Mouse (Mus musculus) forebrain, embryonic 14.5 days (tissue): ENCODE data around the gene Nap1l1. TPM values are rescaled to one million over a fixed set of nuclear protein-coding genes. Genes with fewer than 3 reads are reported as not detected.

Experiments
- ATAC-seq: fragments of 200-750 bp; cut with Nextera tagmentation; 2 replicates; pipeline ENCODE4 v1.8.0; 2017; ENCODE audit warnings: mild to moderate bottlenecking, moderate library complexity
- DNase-seq: peaks from one replicate; pipeline ENCODE4 v3.0.0-alpha.2; 2015; ENCODE audit warnings: low spot score
- H3K27ac ChIP-seq: fragments of 300-500 bp; sonication (generic); 2 replicates; pipeline ENCODE4 v1.5.1; 2014; ENCODE audit warnings: low read depth, mild to moderate bottlenecking, control low read depth, low read length, moderate library complexity
- H3K27me3 ChIP-seq: fragments of 300-500 bp; sonication (generic); replicated peaks from 2 replicates; pipeline ENCODE4 v1.6.1; 2014; ENCODE audit warnings: low read length, control low read depth, mixed read lengths; ENCODE audit not compliant: control insufficient read depth, insufficient read depth
- H3K36me3 ChIP-seq: fragments of 300-500 bp; sonication (generic); 2 replicates; pipeline ENCODE4 v1.6.1; 2014; ENCODE audit warnings: low read length, control low read depth; ENCODE audit not compliant: control insufficient read depth, insufficient read depth
- H3K4me1 ChIP-seq: fragments of 300-500 bp; sonication (generic); 2 replicates; pipeline ENCODE4 v1.6.1; 2014; ENCODE audit warnings: antibody characterized with exemption, low read length, control low read depth; ENCODE audit not compliant: control insufficient read depth, insufficient read depth
- H3K4me2 ChIP-seq: fragments of 300-500 bp; sonication (generic); 2 replicates; pipeline ENCODE4 v1.6.1; 2014; ENCODE audit warnings: mild to moderate bottlenecking, control low read depth, low read length
- H3K4me3 ChIP-seq: fragments of 300-500 bp; sonication (generic); 2 replicates; pipeline ENCODE4 v1.5.1; 2014; ENCODE audit warnings: low read depth, low read length, control low read depth
- H3K9ac ChIP-seq: fragments of 300-500 bp; sonication (generic); 2 replicates; pipeline ENCODE4 v1.6.1; 2014; ENCODE audit warnings: mild to moderate bottlenecking, low read length, control low read depth, moderate library complexity
- H3K9me3 ChIP-seq: fragments of 300-500 bp; sonication (generic); replicated peaks from 2 replicates; pipeline ENCODE4 v1.6.1; 2016; ENCODE audit warnings: low read length, control low read depth, mixed read lengths; ENCODE audit not compliant: control insufficient read depth
- WGBS: fragments of 180-500 bp; shearing (Covaris S2); extraction: QIAGEN DNeasy Blood & Tissue Kit; methylation state at CpG from one replicate; pipeline ENCODE4 v1.1.7; 2014; 5-methylcytosine and 5-hydroxymethylcytosine counted together
- polyA plus RNA-seq: library from polyadenylated mRNA; unstranded; fragments of >200 nt; fragmentation: Nextera tagmentation; extraction: Ambion mirVana; gene quantifications from 2 replicates; pipeline ENCODE4 v1.2.1, GENCODE M21; 2014

The Nap1l1 gene
- polyA plus RNA-seq, 1 experiment from 2014 or later, result 238 TPM

DNA sequence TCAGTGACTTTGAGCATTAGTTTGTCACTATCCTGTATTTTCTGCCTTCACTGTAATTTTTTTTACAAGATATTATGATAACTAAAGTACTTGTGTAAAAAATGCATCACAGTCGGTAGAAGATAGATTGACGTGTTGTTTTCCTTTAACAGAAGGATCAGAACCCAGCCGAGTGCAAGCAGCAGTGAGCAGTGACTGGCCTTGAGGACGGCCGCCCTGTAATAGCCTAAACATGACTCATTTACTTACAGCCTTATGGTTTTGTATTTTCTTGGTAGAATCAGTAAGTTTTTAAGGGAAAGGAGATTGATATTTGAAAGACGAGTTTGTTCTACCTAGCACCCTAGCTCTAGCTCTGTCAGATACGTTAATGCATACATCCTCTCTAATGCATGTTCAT is 22.9 kb downstream of the Nap1l1 start:
- H3K4me2 ChIP-seq, result no peak overlapping the region
- no peaks in the 10 kb centered on the region for H3K27me3 ChIP-seq
- H3K36me3 ChIP-seq, result peaks cover 64% of the 10 kb centered on the region
- H3K27ac ChIP-seq, result no peak overlapping the region
- no peaks in the 10 kb centered on the region for H3K9me3 ChIP-seq
- DNase-seq, result no peak
- WGBS, result 93% methylated on average over 7 of the region's 7 CpGs
- H3K4me1 ChIP-seq, result no peaks in the 10 kb centered on the region
- no peak for ATAC-seq
- H3K9ac ChIP-seq, result no peak overlapping the region
- no peak overlapping the region for H3K4me3 ChIP-seq

DNA sequence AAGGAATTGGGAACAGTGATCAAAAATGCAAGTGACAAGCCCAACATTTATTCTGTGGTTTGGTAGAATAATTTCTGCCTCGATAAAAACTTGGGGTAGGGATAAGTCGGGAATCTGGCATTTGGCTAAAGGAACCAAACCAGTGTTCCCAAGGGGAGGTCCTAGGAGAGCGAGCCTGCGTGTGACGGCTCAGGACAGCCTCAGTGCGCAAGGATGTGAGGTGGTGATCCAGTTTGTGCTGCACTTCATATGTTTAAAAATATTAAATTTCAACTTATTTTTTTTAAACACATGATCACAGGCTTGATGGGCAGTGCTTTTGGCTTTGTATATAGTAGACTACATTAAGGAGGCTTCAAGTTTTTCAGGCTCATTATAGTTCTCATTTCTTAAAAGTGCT is 26.9 kb downstream of the Nap1l1 start:
- Histone ChIP-seq H3K27ac (no peak overlapping the region), H3K4me1 (no peaks in the 10 kb centered on the region), H3K4me2 (no peak overlapping the region), H3K4me3 (no peak overlapping the region), H3K9ac (no peak overlapping the region), H3K36me3 (peaks cover 31% of the 10 kb centered on the region), H3K27me3 (no peaks in the 10 kb centered on the region), H3K9me3 (no peaks in the 10 kb centered on the region)
- 74% methylated on average over 6 of the region's 6 CpGs for WGBS
- no peak for DNase-seq
- ATAC-seq, result no peak

DNA sequence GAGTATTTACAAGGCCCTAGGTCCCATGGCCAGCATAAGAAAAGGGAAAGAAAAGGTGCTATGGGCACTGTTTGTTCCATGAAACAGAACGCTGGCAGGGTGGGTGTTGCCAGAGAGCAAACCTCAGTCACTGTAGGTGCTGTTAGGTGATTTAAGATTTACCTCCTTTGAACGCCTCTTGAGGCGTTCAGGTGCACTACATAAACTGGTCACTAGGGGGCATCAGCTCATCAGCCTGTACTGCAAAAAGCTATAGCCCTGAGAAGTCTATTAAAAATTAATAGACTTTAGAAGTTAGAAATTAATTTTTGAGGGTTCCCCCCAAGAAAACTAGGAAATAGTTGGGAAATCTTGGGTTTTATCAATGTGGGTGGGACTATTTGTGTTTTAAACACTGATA is 30.0 kb downstream of the Nap1l1 start:
- no peak overlapping the region for H3K27ac ChIP-seq
- H3K9me3 ChIP-seq, result no peaks in the 10 kb centered on the region
- H3K4me2 ChIP-seq, result no peak overlapping the region
- H3K27me3 ChIP-seq, result no peaks in the 10 kb centered on the region
- no peak overlapping the region for H3K9ac ChIP-seq
- H3K4me1 ChIP-seq, result no peaks in the 10 kb centered on the region
- ATAC-seq (no peak), DNase-seq (peak; percentile 86)
- peaks cover 7% of the 10 kb centered on the region for H3K36me3 ChIP-seq
- 1% methylated on average over 3 of the region's 3 CpGs for WGBS
- no peak overlapping the region for H3K4me3 ChIP-seq

DNA sequence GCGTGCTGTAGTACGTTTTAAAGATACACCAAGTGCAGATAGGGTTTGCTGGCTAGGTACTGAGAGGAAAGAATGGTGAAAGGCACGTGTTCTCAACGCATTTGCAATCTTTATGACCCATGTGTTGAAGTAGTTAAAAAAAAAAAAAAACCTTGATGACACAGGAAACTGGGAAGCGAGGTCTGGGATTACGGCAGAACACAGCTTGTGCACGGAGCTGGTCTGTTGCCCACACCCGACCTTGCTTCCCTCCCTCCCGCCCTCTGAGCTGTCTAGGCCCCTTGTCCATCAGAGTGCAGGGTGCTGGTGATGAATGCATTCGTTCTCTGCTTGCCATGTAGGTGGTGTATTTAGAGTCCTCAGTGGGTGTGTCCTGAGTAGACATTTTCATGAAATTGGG is 30.7 kb downstream of the Nap1l1 start:
- H3K27me3 ChIP-seq, result no peaks in the 10 kb centered on the region
- DNase-seq, result no peak
- H3K36me3 ChIP-seq, result peaks cover under 1% of the 10 kb centered on the region
- no peak overlapping the region for H3K9ac ChIP-seq
- no peak overlapping the region for H3K27ac ChIP-seq
- no peak overlapping the region for H3K4me2 ChIP-seq
- H3K4me1 ChIP-seq, result 0 out of 2 replicates have a peak, but pooled peaks cover 4% of the 10 kb centered on the region
- no peak overlapping the region for H3K4me3 ChIP-seq
- H3K9me3 ChIP-seq, result no peaks in the 10 kb centered on the region
- no peak for ATAC-seq
- 59% methylated on average over 10 of the region's 10 CpGs for WGBS

DNA sequence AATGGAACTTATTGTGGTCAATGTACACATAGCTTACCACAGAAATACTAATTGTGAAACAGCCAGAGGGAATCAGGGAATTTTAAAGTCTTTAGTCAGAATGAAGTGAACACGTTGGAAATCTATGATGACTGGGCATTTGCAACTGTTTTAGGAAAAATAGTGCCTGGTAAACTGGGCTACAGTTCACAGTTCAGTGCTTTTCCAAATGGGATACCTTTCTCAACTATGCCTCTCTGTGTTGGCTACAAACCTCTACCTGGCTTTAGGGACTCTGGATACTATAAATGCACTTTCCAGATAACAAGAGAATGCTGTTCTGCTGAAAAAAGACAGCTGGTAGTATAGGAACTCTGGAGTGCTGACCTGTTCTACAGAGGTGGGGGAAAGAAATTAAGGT is 31.6 kb downstream of the Nap1l1 start:
- Histone ChIP-seq H3K27ac (no peak overlapping the region), H3K4me1 (0 out of 2 replicates have a peak, but pooled peaks cover 7% of the 10 kb centered on the region), H3K9me3 (no peaks in the 10 kb centered on the region), H3K9ac (no peak overlapping the region), H3K27me3 (no peaks in the 10 kb centered on the region), H3K4me2 (no peak overlapping the region), H3K36me3 (no peaks in the 10 kb centered on the region), H3K4me3 (no peak overlapping the region)
- ATAC-seq (no peak), DNase-seq (no peak)
- WGBS, result 81% methylated on average over 1 of the region's 1 CpGs

DNA sequence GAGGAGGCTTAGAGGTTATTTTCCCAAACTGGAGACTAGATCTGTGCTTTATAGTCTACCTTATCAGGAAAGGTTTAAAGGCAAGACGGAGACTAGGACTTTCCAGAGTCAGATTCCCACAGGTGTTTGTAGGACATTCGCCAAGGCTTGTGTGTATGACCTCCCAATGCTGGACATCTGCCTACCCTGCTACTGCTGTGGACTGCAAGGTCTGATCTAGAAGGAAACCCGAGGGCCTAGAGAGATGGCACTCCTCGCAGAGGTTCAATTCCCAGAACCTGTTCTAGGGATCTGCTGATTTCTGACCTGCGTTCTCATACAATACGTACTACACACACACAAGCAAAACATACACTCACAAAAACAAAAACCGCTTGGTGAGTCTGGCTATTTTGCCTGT is 32.4 kb downstream of the Nap1l1 start:
- no peak for ATAC-seq
- no peaks in the 10 kb centered on the region for H3K36me3 ChIP-seq
- H3K27me3 ChIP-seq, result no peaks in the 10 kb centered on the region
- WGBS, result 57% methylated on average over 7 of the region's 7 CpGs
- H3K9me3 ChIP-seq, result no peaks in the 10 kb centered on the region
- H3K4me1 ChIP-seq, result 0 out of 2 replicates have a peak, but pooled peaks cover 7% of the 10 kb centered on the region
- H3K27ac ChIP-seq, result no peak overlapping the region
- H3K4me3 ChIP-seq, result no peak overlapping the region
- DNase-seq, result no peak
- H3K4me2 ChIP-seq, result no peak overlapping the region; the same call in 1 of the 2 replicates
- no peak overlapping the region for H3K9ac ChIP-seq

DNA sequence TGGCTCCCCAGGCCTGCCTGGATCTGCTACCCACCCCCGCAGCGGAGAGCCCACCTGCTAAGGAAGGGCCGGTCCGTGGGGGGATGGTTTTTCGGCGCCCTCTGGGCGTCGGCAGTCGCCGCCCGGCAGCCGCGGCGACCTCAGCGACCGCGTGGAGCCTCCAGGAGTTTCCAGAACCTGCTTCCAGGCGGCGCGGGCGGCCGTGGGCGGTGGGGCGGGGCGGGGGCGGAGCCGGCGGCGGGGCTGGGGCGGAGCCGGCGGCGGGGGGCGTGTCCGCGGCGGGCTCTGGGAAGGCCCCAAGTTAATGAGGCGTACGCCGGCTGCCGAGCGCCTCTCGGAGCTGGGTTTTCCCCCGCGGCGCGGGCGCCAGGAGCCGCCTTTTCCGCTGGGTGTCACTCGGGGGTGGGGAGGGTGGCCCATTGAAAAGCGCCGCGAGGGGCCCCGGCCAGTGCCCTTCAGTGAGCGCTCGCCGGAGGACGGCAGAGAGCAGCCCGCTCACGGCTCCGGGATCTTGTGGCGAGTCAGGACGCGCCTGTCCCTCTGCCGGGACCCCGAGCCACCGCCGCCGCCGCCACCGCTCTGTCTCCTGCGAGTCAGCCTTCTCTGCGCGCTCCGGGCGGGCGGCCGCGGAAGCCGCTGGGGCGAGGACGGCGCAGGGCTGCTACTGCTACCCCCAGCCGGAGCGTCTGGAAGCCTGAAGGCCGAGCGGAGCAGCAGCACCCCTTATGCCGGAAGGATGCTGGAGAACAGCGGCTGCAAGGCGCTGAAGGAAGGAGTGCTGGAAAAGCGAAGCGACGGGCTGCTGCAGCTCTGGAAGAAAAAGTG is 33.3 kb downstream of the Nap1l1 start, which contains the start of gene Phlda1:
Gene Phlda1 (plus strand): TSS at position 186 of the 825 bp plus-strand sequence.
- 0% methylated on average over 66 of the region's 94 CpGs for WGBS
- H3K9ac ChIP-seq, result peak within 1 kb of the TSS; percentile 85
- ATAC-seq (peak; percentile 91), DNase-seq (peak; percentile 94)
- H3K4me1 ChIP-seq, result 0 out of 2 replicates have a peak, but pooled peaks cover 7% of the 10 kb centered on the region
- H3K27me3 ChIP-seq, result no peaks in the 10 kb centered on the region
- H3K27ac ChIP-seq, result peak within 1 kb of the TSS; percentile 90
- peak within 1 kb of the TSS; percentile 90 for H3K4me2 ChIP-seq
- H3K4me3 ChIP-seq, result peak within 1 kb of the TSS; percentile 77
- no peaks in the 10 kb centered on the region for H3K36me3 ChIP-seq
- H3K9me3 ChIP-seq, result no peaks in the 10 kb centered on the region

DNA sequence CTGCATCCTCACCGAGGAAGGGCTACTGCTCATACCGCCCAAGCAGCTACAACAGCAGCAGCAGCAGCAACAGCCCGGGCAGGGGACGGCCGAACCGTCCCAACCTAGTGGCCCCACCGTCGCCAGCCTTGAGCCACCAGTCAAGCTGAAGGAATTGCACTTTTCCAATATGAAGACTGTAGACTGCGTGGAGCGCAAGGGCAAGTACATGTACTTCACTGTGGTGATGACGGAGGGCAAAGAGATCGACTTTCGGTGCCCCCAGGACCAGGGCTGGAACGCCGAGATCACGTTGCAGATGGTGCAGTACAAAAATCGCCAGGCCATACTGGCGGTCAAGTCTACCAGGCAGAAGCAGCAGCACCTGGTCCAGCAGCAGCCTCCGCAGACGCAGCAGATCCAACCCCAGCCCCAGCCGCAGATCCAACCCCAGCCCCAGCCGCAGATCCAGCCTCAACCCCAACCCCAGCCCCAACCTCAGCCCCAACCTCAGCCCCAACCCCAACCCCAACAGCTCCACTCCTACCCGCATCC is 34.0 kb downstream of the Nap1l1 start:
- Histone ChIP-seq H3K27ac (peak overlapping the region; percentile 90), H3K36me3 (no peaks in the 10 kb centered on the region), H3K27me3 (no peaks in the 10 kb centered on the region), H3K9me3 (no peaks in the 10 kb centered on the region), H3K4me3 (peak overlapping the region; percentile 77), H3K4me2 (peak overlapping the region; percentile 90), H3K4me1 (0 out of 2 replicates have a peak, but pooled peaks cover 7% of the 10 kb centered on the region), H3K9ac (peak overlapping the region; percentile 85)
- ATAC-seq (peak; percentile 13), DNase-seq (no peak)
- WGBS, result under 1% methylated on average over 22 of the region's 23 CpGs
